Mouse (Mus musculus): ENCODE measurements around the gene Gpx5. TPM values are rescaled to one million over a fixed set of nuclear protein-coding genes. Genes with fewer than 3 reads are reported as not detected.

The Gpx5 gene
- polyA plus RNA-seq, 1 experiment = 0.53 TPM

GRCm38 (mm10) chr13:21237161-21237560 is 55.4 kb downstream of the Gpx5 start:
- no peak for DNase-seq (ENCODE audit: low read depth, low spot score)
- WGBS = 71% methylated on average over 6 of the region's 6 CpGs

DNA sequence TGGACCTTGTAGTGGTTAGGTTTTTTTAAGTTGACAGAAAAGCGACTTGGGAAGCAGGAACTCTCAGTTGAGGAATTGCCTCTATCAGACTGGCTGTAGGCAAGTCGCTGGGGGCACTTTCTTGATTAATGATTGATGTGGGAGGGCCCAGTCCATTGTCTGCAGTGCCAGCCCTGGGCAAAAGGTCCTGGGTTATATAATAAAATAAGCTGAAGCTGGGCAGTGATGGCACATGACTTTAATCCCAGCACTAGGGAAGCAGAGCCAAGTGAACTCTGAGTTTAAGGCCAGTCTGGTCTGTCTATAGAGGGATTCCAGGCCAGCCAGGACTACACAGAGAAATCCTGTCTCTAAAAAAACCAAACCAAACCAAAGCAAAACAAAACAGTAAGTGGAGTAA is 55.8 kb downstream of the Gpx5 start:
- WGBS = 41% methylated on average over 2 of the region's 2 CpGs
- no peak for DNase-seq (ENCODE audit: low read depth, low spot score)

Other genes with a start within 250 kb of the Gpx5 start
- not detected in 2 replicates for gene Olfr1370, start 217.8 kb downstream of the Gpx5 start, polyA plus RNA-seq (2012; rRNA removed)
- gene Olfr1369-ps1, start 181.2 kb downstream of the Gpx5 start, polyA plus RNA-seq (2012; rRNA removed) = not detected in 2 replicates
- gene Olfr263, start 163.1 kb downstream of the Gpx5 start, polyA plus RNA-seq (2012; rRNA removed) = not detected in 2 replicates
- gene Olfr1368, start 146.9 kb downstream of the Gpx5 start, polyA plus RNA-seq (2012; rRNA removed) = not detected in 2 replicates
- 31.7 and 33.0 TPM in 2 replicates for gene Trim27, start 113.3 kb downstream of the Gpx5 start, polyA plus RNA-seq (2012; rRNA removed)
- not detected in 2 replicates for gene Gpx6, start 19.4 kb upstream of the Gpx5 start, polyA plus RNA-seq (2012; rRNA removed)
- not detected in 2 replicates for gene Olfr1367, start 54.2 kb upstream of the Gpx5 start, polyA plus RNA-seq (2012; rRNA removed)
- 0.78 and 0.86 TPM in 2 replicates for gene Zscan12, start 70.1 kb upstream of the Gpx5 start, polyA plus RNA-seq (2012; rRNA removed)
- gene Zkscan3, start 110.0 kb upstream of the Gpx5 start, polyA plus RNA-seq (2012; rRNA removed) = 11.2 and 21.9 TPM in 2 replicates
- gene Pgbd1, start 148.3 kb upstream of the Gpx5 start, polyA plus RNA-seq (2012; rRNA removed) = 0.27 and 0.70 TPM in 2 replicates
- gene Zscan26, start 161.0 kb upstream of the Gpx5 start, polyA plus RNA-seq (2012; rRNA removed) = 8.3 and 11.0 TPM in 2 replicates
- 0.10 TPM in 1 of 2 replicates, not detected in the other for gene Nkapl, start 175.8 kb upstream of the Gpx5 start, polyA plus RNA-seq (2012; rRNA removed)
- gene Zkscan4, start 186.2 kb upstream of the Gpx5 start, polyA plus RNA-seq (2012; rRNA removed) = 0.21 and 0.44 TPM in 2 replicates
- gene Gm10065, start 186.7 kb upstream of the Gpx5 start, polyA plus RNA-seq (2012; rRNA removed) = not detected in 2 replicates
- gene AK157302, start 202.5 kb upstream of the Gpx5 start, polyA plus RNA-seq (2012; rRNA removed) = 0.08 and 0.09 TPM in 2 replicates
- gene Gm11273, start 208.7 kb upstream of the Gpx5 start, polyA plus RNA-seq (2012; rRNA removed) = 23.7 and 33.7 TPM in 2 replicates
- 1.7 and 2.7 TPM in 2 replicates for gene Zkscan8, start 238.4 kb upstream of the Gpx5 start, polyA plus RNA-seq (2012; rRNA removed)